Mouse (Mus musculus) embryo, embryonic 9.5 days (tissue): ENCODE measurements around the gene Clnk.
A peak's percentile ranks its signal among the peaks of the same experiment; 100 is the strongest.

Experiments
- DNase-seq: peaks from one replicate; pipeline ENCODE4 v3.0.0-alpha.2; 2017; ENCODE audit errors: extremely low spot score

Gene Clnk

DNA sequence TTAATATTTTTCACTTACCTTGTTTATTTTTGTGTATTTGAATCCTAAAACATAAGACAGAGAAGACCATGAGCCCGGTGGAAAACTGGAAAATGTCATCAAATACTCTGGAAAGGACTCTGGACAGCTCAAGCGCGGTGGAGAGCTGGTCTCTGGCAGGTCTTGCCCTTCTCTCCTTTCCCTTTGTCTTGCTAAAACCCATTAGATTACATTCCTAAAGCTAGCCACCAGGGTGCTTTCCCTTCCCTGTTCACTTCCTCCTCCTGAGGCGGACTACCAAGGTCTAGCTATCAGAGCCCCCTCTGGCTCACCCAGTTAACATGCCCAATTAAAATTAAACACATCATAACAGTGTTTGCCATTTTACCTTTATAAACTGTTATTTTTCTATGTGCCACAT is 123.9 kb downstream of the Clnk start:
- peak; percentile 5 for DNase-seq

DNA sequence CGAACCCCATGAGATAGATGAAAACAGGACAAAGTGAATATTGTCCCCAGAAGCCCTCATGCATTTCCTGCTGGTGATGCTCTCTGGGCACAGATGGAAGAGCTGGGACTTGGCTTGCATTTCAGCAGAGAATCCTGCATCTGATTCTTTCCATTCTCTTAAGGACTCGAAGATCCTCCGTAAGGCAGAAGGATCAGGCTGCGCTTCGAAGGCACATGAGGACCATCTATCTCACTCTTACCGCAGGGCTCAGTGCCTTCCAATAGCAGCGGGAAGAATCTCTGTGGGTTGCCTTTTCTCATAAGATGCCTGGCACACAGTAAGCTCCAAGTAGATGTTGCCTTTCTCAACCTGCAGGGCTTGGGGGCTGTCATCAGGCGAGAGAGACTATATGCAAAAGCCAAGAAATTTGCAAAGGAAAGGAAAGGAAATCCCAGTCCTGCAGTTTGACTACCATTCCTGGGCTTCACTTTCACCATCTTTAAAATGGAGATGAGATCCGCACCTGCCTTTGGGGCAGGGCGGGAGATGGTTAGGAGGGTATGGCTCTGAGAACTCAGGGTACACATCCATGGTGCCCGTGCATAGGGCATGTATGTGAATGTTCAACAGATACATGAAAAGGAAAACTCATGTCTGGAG is 167.6 kb downstream of the Clnk start:
- DNase-seq = no peak

DNA sequence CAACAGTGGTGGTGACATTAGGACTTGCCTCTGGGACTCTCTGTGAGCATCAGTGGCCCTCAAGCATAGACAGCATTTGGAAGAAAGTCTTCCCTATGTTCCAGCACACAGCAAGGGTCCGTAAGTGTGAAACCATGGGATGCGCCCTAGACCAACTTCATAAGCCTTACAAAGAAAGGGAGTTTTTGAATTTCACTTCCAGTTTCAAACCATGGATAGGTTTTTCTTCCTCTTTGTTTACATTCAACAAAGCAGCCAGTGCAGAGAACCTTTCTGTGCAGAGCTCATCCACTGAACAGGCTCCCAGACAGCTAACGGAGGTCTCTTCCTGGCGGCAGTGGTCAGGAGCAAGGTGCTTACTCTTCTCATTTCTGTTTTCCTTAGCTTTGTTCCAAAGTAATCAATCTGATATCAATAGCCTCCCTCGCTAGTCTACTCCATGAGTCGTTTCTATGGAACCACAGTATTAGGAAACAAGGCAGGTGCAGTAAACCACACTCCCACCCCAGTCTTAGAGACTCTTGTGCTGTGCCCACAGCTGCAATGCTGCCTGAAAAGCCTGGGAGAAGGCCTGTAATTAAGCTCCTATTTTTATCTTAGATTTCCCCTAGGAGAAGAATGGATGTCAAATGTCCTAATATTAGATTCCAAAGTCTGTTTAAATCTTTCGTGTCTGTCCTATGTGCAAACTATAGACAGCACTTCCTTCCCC is 169.1 kb downstream of the Clnk start:
- no peak for DNase-seq

DNA sequence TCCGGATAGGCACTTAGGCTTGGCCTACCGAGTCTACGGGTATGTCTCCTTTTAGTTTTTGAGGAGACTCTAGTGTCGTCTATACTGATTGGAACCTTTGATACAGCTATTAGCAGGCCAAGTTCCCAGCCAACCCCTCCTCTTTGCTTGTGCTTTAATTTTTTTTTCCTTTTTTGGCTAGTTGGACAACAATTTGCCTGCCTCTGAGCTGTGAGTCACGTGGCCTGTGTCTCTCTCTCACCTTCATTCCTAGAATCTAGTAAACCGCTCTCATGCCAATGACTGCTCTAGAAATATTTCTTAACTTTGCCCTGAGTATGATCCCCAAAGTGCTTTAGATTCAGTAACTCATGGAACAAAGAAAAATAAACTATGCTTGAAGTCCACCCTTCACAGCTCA is 173.7 kb downstream of the Clnk start:
- DNase-seq = no peak

DNA sequence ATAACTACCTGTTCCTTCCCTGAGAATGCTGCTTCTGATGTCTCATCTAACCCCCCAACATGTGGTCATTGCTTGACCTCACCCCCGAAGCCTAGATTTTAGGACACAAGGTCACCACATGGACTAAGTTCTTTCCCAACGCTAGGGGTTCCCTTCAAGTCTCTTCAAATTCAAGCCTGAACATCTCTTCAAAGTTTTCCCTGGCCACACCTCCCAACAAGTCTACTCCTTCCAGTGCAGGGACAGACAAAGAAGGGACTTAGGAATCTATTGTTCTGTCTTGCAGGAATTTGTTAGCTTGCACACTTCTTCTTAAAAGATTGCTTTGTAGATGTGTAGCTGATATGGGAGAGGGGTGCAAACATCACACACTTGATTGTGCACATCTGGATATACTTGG is 174.5 kb downstream of the Clnk start:
- no peak for DNase-seq

DNA sequence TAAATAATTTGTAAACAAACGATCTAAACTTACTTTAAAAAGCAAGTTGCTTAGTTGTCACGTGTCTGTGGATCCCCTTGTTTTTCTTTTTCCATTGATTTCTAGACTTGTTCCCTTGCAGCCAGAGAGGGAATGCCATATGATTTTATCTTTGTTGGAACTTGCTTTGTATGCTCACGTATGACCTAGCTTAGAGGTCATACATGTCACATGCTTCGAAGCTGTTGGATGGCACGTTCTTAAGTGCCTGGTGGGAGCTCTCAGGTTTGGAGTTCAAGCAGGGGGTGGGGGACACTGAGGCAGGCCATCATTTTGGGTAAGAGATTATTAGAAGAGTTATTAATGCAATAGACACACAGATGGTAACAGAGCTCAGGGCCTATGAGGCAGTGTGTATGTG is 178.1 kb downstream of the Clnk start:
- no peak for DNase-seq

DNA sequence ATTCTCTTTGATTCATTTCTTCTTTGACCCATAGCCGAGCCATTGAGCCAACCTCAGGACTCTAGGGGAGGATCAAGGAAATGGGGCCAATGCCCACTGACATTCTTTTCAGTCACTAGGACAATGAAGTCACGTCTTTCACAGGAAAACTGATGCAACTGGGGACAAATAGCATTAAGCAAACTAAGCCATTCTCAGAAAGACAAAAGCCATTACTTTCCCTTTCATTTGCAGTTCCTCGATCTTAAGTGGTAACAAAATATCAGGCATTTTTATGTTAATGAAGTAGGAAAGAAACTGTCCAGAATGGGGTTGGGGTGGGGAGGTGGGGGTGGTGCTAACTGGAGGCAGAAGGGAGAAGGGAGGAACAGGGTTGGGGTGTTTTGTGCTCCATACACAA is 178.6 kb downstream of the Clnk start:
- DNase-seq = no peak

DNA sequence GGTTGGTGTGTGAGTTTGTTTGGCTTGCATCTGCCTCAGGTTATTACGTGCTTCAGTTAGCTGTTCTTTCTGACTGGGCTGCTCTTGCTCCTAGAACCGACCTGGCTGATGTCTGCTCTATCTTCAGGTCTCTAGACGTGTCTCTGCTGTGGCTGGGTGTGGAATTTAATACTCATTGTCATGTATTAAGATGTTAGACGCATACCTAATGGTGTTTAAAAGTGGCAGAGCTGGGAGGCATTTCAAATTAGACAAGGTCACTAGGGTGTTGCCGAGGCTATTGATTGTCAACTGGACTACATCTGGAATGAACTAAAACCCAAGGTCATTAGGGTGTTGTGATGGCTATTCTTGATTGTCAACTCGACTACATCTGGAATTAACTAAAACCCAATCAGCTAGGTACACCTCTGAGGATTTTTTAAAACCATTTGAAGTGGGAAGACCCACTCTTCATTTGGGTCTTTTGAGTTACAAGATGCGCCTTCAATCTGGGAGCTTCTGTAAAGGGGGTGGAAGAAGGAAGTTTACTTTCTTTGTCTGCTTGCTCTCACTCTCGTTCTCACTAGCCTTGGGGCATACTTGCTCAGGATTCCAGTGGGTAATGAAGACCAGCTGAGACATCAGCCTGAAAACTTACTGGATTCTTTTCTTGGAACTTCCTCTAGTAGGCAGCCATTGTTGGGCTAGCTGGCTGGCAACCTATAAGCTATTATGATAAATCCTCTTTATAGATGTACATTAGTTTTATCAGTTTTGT is 179.8 kb downstream of the Clnk start:
- peak; percentile 22 for DNase-seq

DNA sequence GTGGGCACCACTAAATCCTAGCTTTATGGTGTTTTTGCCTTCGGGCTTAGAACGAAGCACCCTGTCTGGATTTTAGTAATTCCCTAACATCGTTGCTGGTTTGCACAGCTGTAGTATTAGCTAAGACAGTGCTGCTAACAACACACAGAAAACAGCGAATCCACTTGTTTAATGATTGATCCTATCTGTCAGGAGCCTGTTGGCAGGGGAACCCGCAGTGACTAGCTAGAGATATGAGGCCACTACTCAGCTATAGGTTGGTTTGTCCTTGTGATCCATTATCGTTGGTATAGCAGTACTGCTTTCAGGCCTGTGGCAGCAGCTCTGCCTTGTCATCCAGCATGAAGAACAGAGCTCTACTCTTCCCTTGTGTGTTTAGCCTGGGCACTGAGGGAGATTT is 183.8 kb downstream of the Clnk start:
- DNase-seq = no peak

DNA sequence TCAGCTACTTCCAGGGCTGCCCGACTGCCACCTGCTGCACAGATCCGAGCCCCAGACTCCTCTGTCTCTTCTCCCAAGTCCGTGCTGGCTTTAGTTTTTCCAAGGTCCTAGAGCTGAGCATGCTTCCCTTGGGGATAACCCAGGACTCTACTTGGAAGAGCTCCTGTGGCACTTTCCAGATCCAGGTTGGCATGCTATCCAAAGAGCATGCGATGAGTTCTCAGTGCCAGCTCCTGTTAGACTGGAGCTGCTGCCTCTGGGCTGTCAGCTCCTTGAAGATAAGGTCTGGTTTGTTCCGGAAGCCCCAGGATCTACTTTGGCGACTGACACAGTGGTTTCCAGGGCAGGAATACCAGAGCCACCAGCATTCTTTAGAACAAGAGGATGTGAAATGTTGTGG is 187.4 kb downstream of the Clnk start:
- DNase-seq = no peak

DNA sequence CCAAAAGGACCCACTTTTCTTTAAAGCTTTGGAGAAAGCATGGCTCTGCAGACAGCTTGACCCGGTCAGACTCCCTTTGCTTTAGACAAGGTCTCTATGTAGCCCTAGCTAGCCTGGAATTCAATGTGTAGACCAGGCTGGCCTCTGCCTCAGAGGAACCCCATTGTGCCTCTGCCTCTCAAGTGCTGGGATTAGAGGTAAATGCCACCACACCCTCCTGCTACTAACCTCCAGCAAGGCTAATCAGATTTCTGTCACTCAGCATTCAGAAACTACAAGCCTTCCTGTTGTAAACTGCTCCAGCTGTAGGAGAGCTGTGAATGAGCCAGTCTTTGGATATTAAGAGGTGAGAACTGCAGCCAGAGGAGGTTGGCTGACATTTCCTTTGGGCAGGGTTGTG is 188.9 kb downstream of the Clnk start:
- no peak for DNase-seq

DNA sequence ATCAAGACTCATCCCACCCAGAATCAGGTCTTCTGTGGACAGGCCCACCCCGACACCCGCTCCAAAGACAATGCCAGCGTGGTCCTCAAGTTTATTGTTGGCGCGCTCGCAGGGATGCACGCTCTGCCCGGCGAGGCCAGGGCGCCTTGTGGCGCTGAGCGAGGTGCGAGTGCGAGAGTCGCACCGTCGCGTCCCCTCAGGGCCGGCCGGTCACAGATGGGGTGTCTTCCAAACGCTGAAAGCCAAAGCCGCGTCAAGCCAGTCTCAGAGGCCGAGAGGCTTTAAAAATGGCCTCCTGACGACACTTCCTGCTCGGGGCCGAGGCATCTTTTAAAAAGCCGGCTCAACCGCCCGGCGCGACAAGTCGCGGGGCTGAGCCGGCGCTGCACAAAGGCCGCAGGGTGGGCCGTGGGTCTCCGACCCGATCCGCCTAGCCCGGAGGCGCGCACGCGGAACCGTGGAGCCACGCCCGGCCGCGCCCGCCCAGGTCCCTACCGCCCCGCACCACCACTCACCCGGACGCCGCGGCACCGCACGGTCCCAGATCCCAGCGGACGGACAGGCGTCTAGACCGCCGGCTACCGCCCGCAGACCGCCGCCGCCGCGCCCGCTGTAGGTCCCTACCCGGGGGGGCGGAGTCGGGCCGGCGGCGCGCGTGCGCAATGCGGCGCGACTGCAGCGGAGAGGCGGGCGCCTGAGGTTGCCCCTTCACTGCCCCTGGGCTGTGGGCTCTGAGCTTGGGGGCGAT is 192.3 kb downstream of the Clnk start, which contains the start of gene Zfp518b:
TSS of gene Zfp518b (minus strand) at position 663 of the 748 bp plus-strand sequence.
- peak; percentile 87 for DNase-seq

DNA sequence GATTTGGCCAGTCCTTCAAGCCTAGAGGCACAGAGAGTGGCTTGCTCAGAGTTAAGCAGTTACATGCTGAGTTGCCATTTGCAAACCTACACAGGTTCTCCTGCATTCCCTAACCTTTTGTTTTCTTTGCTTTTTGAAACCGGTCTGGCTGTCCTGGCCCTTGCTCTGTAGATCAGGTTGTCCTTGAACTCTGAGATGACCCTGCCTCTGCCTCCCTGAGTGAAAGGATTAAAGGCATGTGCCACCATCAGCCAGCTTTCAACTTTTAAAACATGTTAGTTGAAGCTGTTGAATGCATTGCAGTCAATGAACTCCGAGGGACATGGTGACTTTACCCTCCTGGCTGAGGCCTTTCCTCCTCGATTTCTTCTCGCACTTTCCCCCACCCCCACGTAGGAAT is 217.8 kb downstream of the Clnk start:
- DNase-seq = no peak
